Mouse (Mus musculus): ENCODE results near the gene Tmem131l.

Tmem131l gene

DNA sequence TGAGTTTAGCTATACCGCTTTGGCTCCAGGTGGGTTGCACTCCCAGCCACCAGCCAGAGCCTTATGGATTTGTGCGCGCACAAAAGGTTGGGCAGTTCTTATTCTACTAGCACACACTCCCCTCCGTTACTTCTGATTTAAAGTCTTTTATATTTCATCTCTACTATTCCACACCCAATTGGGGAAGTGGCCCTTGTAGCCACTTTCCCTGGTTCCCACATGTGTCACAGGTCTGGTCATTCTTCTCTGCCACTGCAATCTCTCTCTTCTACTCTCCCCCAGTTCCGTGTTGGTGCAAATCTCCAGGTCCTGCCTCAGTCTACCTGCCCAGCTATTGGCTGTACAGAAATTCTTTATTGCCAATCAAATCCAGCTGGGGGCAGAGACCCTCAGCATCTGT is 184.3 kb downstream of the Tmem131l start:
- no peak for DNase-seq

- DNase-seq: no peak
These were observed 190.6 kb downstream of the Tmem131l start for GRCm38 (mm10) chr3:83849341-83849740.
